Comparison of ENCODE assay signal across 2 mouse cellular contexts in the genomic region with DNA sequence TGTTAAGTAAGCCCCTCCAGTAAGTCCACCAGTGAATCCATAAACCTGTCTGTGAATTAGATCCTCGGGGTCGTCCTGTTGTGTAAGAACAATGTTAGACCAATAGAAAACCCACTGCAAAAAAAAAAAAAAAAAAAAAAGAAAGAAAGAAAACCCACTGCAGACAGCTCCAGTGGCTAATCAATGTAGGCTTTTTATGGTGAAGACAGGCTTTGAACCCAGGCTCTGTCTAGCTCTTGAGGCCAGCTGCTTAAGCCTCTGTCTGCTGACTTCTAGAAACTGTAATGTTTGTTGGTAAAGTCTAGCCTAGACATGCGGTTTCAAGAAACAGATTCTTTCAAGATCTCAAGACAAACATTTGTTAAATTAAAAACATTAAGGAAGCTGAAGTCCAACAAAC.
TF ChIP-seq lines count a peak whose summit lies in the region.

No protein-coding gene starts in this region.

TF ChIP-seq in MEL, 35 proteins besides CTCF, POLR2A, EP300 and RAD21:
- TF ChIP-seq ZNF384 (IDR thresholded peaks at IDR 0.05; ENCODE audit: low read depth, low read length) (peak; percentile 74), UBTF (IDR thresholded peaks at IDR 0.05; ENCODE audit: borderline replicate concordance, insufficient read depth, low read depth, low read length) (no peak), HCFC1 (IDR thresholded peaks at IDR 0.05; ENCODE audit: low read depth, low read length) (no peak), TBP (IDR thresholded peaks at IDR 0.05; ENCODE audit: low read depth, low read length) (no peak), ZMIZ1 (IDR thresholded peaks at IDR 0.05; ENCODE audit: low read depth, low read length) (no peak), TCF12 (IDR thresholded peaks at IDR 0.05; ENCODE audit: low read depth, low read length) (0 out of 2 replicates have a peak, but pooled peaks have one; percentile 14), GATA1 (IDR thresholded peaks at IDR 0.05; ENCODE audit: low read depth, low read length) (no peak), MAZ (IDR thresholded peaks at IDR 0.05; ENCODE audit: low read depth, low read length) (0 out of 2 replicates have a peak, but pooled peaks have one; percentile 10), TAL1 (IDR thresholded peaks at IDR 0.05; ENCODE audit: low read length) (no peak), KAT2A (conservative IDR thresholded peaks at IDR 0.05; ENCODE audit: low read depth, low read length) (no peak)

TF ChIP-seq in myocyte, 11 proteins besides CTCF, POLR2A, EP300 and RAD21:
- no peak for TF ChIP-seq SRF (IDR thresholded peaks at IDR 0.05; ENCODE audit: control insufficient read depth, insufficient read length, low read depth)
- TF ChIP-seq TCF3 (IDR thresholded peaks at IDR 0.05; ENCODE audit: insufficient read length, low read depth), result no peak
- TF ChIP-seq MYOD1 (IDR thresholded peaks at IDR 0.05; ENCODE audit: control insufficient read depth in 1 of 3, insufficient read length in 2 of 3, low read depth in 2 of 3), result no peak
- no peak for TF ChIP-seq MYOG (IDR thresholded peaks at IDR 0.05; ENCODE audit: control insufficient read depth in 1 of 3, insufficient read depth in 1 of 3, insufficient read length in 2 of 3, low read depth in 2 of 3)
- no peak for TF ChIP-seq USF1 (IDR thresholded peaks at IDR 0.05; ENCODE audit: low read depth)
- no peak for TF ChIP-seq CEBPB (IDR thresholded peaks at IDR 0.05; ENCODE audit: insufficient read depth, poor library complexity, severe bottlenecking)
- TF ChIP-seq POLR2AphosphoS2 (IDR thresholded peaks at IDR 0.05; ENCODE audit: insufficient read length, low read depth), result no peak
TF ChIP-seq in myocyte: peak in this region for 0.
